Mouse (Mus musculus) lung, postnatal 4 days (tissue): Measurements from ENCODE around the gene Fbxo41.

Source experiments
- DNase-seq, 2 experiments: peaks; one replicate each; pipeline ENCODE4 v3.0.0; 2021

Gene Fbxo41

DNA sequence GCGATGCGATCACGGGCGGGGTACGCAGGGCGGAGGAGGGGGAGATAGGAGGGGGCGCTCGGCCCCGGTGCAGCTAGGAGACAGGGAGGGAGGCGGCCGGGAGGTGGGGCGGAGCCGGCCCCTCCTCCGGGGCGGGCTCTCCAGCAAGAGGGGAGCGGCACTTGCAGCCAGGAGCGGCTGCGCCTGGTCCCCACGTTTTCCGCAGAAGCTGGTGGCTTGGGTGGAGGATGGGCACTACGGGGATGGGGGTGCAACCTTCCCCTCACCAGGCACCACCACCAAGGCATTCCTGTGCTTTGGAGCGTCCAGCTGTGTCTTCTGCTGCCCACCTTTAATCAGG lies at the start of gene Fbxo41:
TSS of gene Fbxo41 (minus strand) at position 84 of the 340 bp plus-strand sequence.
- peak in 1 of 2 experiments; percentile 15 for DNase-seq

DNA sequence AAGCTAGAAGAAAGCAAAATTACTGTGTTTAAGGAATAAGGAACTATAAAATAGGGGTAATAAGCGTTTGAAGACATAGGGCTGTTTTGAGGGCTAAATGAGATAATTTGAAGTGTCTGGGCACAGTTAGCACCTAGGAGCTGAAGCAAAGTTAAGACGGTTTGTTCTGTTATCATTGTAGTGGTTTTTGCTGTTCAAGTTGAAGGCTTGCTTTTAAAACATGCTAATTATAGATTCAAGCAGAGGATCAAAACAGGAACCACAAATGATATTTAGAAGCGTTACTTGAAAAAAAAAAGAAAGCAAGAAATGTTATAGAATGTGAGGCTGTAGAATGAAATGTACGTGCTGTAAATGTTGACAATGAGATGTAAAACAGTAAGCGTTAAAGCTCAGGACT lies 44.8 kb upstream of the Fbxo41 start:
- no peak for DNase-seq

DNA sequence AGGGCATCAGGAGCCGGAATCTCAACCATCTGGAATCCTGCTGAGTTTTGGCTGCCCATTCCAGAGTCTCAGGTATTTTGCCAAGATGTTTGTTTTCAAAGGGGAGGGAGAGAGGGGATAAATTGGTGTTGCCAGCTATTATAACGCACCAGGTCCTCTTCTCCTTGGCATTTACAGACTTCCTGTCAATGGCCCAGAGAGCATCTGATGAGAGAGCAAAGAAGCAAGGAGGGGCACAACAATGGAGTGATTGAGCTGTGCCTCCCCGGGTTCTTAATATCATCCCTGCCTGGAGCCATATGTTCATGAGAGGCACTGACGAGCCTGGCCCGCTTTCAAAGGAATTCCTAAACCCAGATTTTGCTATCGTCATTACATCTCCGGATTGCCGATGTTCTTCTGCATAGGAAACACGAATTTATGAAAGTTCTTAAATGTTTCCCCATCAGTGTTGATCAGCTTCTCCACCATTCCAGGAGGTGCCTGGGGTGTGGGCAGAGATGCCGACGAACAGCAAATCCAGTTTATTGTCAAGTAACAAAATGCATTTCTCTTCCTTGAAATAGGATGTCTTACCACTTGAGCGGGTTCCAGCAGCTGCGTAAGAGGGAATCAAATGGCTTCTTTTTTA lies 41.6 kb upstream of the Fbxo41 start:
- DNase-seq: no peak

DNA sequence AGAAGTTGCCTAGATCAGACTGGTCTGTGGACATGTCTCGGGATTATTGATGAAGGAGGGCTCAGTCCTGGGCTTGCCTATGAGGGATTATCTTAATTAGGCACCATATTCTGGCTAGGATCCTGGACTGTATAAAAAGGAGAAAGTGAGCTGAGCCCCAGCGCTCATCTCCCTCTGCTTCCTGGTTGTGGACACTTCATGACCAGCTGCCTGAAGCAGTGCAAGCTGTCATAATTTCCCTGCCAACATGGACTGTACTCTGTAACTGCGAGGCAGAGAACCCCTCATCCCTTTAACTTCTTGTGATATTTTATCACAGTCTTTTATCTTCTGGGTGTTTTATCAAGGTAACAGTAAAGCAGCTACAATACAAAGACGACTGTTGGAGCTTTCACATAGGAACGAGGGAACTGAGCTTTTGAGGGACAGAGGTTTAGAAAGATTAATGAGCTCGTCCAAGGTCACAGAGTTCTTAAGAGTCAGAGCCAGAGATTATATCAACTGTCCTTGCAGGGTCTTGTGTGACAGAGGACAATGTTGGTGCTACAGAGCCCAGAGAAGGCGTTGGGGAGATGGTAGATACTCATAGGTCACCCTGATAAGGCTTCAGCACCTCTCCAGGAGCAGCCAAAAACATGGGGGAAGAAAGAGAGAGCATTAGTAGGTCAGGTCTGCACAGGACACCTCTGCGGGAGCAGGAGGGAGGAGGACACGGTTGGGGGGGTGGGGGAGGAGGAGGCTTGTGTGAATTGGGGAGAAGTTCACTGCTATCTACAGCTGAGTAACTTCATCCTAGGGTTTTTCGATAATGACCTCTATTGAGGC lies 40.8 kb upstream of the Fbxo41 start:
- DNase-seq: no peak

DNA sequence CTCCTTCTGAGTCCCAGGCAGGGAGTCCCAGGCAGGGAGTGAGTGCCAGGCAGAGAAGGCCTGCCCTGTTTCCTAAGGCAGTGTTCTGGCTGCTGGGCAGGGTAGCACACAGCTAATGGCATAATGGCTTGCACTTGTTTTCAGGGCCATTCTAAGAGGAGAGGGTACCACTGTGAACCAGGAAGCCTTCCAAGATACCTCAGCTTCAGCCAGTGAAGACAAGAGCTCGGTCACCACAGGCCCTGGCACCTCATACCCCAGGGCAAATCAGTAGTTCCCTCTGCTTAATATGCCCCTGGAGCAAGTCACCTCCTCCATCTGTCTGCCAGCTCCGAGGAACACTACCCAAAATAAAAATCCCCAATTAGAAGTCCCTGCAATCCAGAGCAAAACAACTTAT lies 20.0 kb upstream of the Fbxo41 start:
- no peak for DNase-seq

DNA sequence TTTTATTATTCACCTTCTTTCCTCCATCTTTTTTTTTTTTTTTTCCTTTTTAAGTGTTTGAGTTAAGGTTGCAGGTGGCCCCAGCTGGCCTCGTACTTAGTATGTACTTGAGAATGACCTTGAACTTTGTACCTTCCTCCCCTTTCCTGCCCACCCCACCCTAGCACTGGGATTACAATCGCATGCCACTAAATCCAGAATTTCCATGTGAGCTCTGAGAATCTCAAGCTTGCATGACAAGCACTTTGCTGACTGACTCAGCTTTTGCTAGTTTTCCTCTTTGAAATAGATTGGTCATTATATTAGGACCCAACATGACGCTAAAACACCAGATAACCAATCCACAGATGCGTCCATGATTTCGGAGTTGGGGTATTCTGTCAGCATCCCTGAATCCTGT lies 19.2 kb upstream of the Fbxo41 start:
- DNase-seq: no peak

DNA sequence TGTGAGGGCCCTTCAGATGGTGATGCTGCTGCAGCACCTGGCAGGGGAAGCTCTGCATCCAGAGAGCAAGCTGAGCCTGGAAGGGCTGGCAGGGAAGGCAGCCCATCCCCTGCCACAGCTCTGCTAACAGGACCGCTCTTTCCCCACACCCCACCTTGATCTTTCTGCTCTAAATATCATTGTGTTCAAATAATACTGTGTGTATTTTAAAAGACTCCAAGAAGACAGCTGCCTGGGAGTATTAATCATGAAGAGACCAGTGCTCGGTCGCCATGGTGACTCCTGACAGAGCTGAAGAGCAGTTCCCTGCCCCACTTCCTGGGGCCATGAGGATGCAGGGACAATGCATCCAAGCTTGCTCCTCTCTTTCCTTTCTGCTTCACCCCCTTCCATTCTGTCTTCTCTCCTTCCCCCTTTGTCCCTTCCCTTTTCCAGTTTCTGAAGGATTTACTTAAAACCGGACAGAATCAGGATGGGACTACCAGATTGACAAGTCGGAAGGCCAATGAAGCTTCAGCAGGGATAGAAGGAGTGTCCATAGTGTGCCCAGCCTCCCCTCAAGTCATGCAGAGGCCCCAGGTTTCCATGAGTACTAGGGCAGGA lies 15.4 kb upstream of the Fbxo41 start:
- DNase-seq: no peak

DNA sequence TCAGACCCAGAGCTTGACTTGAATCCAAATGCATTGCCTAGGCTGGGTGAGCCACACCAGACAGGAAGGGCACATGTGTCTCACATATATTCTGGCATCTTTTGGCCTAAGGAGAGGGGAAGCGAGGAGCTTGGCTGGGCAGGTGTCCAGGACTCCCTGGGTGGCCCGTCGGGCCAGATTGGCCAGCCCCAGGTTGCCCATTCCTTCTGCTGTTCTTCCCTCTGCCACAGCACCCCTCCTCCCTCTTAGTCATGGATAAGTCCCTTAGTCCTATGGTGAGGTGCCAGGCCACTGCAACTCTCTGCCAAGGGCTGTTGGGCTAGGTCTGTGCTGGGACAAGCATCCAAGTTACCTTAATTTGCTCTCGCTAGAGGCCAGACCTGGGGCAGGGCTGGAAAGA lies 13.1 kb upstream of the Fbxo41 start:
- no peak for DNase-seq

DNA sequence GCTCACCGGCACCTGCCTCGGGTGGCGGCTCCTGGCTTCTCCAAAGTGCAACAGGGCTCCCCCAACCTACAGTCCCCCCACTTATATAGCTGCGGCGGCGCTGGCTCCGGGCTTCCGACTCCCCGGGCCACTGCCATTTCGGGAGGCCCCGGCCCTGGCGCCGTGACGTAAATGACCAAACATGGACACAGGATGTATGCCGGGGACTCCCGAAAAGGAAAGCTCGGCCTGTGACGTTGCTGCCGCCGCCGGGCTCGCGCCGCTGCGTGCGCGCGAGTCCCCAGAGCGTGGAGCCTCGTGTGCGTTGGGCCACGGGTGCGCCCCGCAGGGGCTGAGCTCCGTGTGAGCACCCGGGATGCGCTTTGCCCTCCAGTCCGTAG lies 10.7 kb upstream of the Fbxo41 start, which contains the start of gene Egr4:
TSS of gene Egr4 (minus strand) at position 59 of the 380 bp plus-strand sequence.
- DNase-seq: peak; percentile 15 to 39

DNA sequence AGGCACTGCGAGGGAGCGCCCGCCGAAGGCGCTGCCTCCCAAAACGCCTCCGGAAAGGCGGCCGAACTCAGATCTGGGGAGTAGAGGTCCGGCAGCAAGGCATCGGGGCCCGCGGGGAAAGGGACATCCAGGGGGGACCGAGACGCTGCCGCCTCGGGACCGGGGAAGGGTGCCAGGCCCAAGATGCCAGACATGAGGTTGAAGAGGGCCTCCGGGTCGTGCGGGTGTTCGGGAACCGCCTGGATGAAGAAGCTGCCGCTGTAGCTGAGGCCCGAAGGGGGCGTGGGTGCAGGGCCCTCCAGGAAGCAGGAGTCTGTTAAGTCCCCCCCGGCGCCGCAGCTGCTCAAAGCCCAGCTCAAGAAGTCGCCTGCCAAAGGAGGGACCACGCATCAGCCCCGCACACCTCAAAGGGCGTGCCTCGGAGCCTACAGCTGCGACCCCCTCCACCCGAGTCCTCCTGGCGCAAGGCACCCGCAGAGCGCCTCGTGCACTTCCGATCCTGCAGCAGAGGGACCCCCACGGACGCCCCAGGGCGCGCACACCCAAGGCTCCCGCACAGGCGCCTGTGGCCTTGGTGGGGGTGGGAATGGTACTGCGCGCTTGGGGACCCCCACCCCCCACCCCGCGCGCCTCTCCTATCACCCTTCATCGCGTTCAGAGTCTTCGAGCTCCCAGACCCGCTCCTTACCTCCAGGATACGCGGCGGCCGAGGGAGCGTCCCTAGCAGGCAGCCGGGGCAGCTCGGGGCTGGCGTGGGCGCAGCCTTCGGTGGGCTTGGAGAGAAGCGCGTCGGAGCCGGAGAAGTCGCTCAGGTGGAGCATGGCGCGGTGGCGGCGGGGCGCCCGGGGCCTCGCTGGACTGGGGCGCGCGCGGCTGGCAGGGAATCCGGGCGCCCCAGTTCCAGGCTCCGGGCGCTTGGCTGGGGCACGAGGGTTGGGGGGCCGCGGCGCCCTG lies 10.1 kb upstream of the Fbxo41 start:
- DNase-seq: no peak

DNA sequence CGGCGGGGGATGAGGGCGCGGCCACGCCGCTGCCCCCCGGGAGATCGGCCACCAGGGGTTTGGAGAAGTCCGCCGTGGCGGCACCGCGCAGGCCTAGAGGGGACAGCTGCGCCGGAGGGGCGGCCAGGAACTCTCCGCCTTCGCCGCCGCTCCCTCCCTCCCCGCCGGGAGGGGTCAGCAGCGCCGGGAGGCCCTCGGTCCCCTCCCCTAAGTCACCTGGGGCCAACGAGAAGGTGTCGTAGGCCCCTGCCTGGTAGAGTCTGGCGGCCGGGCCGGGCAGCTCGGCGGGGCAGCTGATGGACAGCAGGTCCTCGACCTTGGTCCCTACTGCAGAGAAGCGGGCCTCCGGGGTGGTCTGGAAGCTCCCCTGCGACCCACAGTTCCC lies 9.3 kb upstream of the Fbxo41 start:
- no peak for DNase-seq

DNA sequence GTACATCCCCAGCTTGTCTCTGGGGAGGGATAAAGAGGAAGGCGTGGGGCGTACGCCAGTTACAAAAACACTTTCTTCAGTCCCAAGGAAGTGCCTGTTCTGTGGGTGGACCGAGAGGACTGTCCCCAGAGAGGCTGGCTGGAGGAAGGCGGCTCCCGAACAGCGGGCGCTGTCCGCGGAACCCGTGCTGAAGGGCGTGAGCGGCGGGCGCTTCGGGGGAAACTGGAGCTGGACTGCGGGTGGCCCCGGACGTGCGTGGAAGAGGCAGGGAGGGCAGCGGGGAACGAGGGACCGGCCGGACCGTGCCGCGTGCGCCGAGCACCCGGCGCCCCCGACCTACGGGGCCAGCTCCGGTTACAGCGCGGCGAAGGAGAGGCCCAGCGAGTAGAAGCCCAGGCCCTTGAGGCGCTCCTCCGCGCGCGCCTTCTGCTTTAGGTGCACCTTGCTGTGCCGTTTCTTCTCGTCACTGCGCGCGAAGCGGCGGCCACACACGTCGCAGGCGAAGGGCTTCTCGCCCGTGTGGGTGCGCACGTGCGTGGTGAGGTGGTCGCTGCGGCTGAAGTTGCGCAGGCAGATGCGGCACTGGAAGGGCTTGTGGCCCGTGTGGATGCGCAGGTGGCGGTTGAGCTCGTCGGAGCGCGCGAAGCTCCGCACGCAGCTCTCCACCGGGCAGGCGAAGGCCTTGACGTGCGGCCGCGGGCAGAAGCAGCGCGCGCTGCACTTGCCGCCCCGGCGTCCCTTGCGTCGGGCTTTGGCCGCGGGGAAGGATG lies 8.7 kb upstream of the Fbxo41 start:
- peak; percentile 62 to 63 for DNase-seq

DNA sequence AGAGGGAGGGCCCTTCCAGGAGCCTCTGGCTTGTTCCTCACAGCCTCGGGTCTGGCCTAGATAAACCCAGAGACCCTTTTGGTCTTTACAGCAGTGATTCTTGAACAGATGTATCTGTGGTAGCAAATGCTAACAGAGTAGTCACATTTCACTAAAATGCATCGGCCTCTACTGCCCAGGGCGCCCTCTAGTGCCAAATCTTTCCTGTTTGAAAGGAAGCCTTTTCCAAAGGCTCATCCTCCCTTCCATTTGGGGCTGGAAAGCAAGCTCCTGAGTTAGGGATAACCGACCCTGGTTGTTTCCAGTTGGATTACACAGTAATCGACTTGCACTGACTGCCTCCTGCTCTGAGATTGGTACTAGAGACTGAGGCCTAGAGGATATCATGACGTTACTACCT lies 7.7 kb upstream of the Fbxo41 start:
- peak in 1 of 2 experiments; percentile 19 for DNase-seq

DNA sequence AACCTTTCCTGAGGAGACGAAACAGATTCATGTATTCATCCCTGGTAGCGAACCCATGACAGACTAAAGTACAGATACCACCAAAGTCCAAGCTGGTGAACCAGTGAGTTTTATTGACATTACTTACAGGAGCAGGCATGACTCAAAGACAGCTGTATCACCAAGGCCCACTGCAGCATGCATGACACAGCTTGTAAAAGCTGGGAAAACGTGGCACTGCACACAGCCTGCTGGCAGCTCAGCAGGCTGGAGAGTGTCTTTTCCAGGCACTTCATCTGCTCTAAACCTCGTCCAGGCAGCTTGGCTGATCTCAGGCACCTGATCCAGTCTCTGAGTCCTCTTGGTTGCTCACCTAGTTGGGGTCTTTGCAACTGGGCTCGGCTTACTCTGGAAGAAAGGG lies 5.8 kb upstream of the Fbxo41 start:
- no peak for DNase-seq

DNA sequence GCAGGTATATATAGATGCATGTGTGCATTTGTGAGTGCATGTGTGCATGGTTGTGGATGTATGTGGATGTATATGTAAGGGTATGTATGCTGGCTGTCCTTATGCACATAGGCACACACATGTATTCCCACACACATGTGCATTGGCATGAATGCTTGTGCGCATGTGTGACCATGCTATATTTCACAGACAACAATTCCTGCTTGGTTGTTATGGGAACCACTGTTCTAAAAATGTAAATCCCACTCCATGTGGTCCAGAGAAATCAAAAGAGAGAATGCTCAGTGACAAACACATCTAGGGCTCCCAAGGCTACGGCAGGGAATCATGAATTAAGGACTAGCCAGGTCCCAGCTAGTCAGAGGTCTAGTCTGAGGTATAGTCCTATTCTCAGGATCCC lies 2.1 kb upstream of the Fbxo41 start:
- no peak for DNase-seq

DNA sequence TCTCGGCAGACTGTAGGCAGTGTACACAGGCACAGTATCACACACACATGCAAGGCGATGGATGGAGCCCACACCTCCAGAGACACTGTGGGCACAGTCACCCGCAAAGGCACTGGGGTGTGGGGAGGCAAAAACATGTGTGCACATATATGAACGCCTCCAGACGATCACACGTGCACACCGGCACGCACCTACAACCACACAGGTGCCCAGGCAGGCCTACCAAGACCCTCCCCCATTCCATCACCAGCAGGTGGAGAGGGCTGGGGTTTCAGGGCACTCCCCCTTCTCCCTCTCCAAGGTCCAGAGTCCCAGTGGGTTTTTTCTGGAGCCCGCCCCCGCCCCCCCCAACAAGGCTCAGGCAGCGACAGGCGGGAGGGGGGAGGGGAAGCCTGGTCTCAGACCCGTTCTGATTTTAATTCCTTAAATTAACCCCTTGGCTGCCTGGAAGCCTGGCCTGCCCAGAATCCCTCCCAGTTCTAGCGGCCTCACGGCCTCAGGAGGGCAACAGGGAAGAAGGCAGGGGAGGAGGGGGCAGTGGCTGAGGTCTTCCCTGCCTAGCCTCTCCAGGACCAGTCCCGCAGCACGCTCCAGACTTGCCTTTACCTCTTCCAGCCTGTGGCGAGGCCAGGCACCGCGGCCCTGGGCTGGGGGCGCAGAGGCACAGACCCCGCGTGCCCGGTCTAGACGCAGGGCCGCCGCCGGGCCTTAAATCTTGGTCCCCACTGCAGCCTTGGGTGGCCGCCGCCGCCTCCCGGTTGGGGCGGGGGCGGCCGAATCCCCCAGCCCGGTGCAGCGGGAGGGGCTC lies 487 bp downstream of the Fbxo41 start:
- DNase-seq: no peak

DNA sequence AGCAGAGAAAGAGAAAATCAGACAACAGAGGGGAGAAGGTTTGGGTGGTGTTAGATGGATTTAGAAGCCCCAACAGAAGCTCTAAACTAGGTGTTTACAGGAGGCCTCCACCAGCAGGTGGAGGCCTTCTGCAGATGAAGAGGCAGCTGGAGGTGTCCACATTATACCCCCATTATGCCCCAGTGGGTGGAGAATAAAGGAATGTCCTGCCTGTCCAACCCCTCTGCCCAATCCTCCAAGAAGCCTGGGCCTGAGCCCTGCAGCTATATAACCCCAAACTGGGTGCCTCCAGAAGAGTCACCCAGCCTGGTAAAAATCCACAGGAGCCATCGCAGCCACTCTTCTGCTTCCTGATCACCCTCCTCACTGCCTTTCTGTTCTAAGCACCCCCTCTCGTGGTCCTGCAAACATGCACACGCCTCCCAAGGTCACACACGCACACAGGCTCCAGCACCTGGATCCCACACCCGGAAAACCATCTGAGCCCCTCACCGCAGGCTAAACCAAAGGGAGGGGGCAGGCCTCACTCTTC lies 1.2 kb downstream of the Fbxo41 start:
- DNase-seq: no peak

DNA sequence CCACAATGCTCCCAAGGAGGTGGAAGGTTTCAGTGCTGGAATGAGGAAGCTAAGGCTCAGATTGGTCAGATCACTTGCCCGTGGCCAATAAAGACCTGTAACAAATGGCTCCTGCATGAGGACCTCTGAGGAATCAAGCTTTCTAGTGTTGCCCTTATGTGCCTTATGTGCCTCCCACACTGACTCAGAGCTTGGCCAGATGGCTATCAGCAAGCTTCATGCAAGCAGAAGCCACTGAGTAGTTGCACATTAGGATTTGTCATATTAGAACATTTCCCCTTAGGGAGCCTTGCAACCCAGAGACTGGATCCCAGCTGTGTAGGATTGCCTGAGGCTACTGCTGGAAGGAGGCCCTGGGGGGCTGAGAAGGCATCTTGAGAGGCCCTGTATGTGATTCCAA lies 2.4 kb downstream of the Fbxo41 start:
- DNase-seq: no peak

DNA sequence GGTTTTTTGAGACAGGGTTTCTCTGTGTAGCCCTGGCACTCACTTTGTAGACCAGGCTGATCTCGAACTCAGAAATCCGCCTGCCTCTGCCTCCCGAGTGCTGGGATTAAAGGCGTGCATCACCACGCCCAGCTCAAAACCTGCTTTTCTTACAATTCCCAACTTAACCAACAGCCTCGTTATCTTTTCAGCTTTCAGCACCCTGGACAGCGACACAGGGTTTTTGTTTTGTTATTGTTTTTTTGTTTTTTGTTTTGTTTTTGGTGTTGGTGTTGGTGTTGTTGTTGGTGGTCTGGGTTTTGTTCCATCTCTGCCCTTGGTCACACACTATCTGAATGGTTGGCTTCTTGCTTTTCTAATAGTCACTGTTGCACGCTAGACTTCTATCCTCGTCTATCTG lies 4.6 kb downstream of the Fbxo41 start:
- DNase-seq: no peak

DNA sequence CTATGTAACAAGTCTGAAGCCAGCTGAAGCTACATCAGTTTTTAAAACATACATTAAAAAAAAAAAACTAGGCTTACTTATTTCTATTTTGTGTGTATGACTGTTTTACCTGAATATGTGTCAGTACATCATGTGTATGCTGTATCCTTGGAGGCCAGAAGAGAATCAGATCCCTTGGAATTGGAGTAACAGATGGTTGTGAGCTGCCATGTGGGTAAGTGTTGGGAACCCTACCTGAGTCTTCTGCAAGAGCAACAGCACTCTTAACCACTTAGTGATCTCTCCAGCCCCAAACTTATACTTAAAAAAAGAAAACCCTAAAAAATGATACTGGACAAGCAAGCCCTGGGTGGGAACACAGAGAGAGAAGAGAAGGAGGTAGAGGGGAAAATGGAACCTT lies 5.8 kb downstream of the Fbxo41 start:
- DNase-seq: no peak

DNA sequence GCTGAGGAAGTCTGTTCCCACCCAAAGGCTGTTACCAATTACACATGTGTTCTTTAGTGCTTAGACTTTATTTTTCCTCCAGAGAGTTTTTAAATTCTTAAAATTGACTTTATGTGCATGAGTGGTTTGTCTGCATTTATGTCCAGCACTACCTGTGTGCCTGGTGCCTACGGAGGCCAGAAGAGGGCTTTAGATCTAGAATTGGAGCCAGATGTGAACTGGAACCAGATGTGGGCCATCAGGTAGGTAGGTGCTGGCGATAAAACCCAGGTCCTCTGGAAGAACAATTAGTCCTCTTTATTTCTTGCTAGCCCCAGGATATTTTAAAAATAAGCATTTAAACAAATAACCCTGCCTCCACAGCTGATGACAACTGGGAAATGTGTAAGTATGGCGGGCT lies 11.2 kb downstream of the Fbxo41 start:
- no peak for DNase-seq
